Mouse (Mus musculus) gastrocnemius, adult 8-10 months (tissue): ENCODE results near the gene B4galnt3. TPM values are rescaled to one million over a fixed set of nuclear protein-coding genes. Genes with fewer than 3 reads are reported as not detected.
A peak's percentile ranks its signal among the peaks of the same experiment; 100 is the strongest.

Experiments
- DNase-seq, 2 experiments: peaks; one replicate each; pipeline ENCODE4 v3.0.0; 2022; ENCODE audit warnings: low spot score in 2 of 2
- total RNA-seq, 4 experiments: library from RNA; stranded (reverse); gene quantifications; 2 replicates each; pipeline ENCODE4 v1.2.4; 2022

B4galnt3 gene
- total RNA-seq, 4 experiments from 2014 or later = 0.89 to 1.3 (median 0.95) TPM

GRCm38 (mm10) chr6:120227068-120227467, 67.3 kb downstream of the B4galnt3 start:
- DNase-seq = no peak

- DNase-seq = no peak
These were observed 69.0 kb downstream of the B4galnt3 start for GRCm38 (mm10) chr6:120225355-120225754.

GRCm38 (mm10) chr6:120222669-120223068, 71.7 kb downstream of the B4galnt3 start:
- peak; percentile 36 to 48 for DNase-seq

GRCm38 (mm10) chr6:120219281-120219680, 75.1 kb downstream of the B4galnt3 start:
- DNase-seq = no peak

- DNase-seq = no peak
These were observed 77.7 kb downstream of the B4galnt3 start for GRCm38 (mm10) chr6:120216702-120217101.

GRCm38 (mm10) chr6:120211536-120211935, 82.8 kb downstream of the B4galnt3 start:
- no peak for DNase-seq

GRCm38 (mm10) chr6:120206586-120206985, 87.8 kb downstream of the B4galnt3 start:
- no peak for DNase-seq

- no peak for DNase-seq
These were observed 92.0 kb downstream of the B4galnt3 start for GRCm38 (mm10) chr6:120202406-120202805.

GRCm38 (mm10) chr6:120201956-120202355, 92.4 kb downstream of the B4galnt3 start:
- DNase-seq = no peak

- no peak for DNase-seq
These were observed 94.5 kb downstream of the B4galnt3 start for GRCm38 (mm10) chr6:120199638-120200394.

GRCm38 (mm10) chr6:120197964-120198363, 96.4 kb downstream of the B4galnt3 start:
- peak; percentile 50 to 67 for DNase-seq

- no peak for DNase-seq
These were observed 97.5 kb downstream of the B4galnt3 start for GRCm38 (mm10) chr6:120196837-120197236.

GRCm38 (mm10) chr6:120194963-120195362, 99.4 kb downstream of the B4galnt3 start:
- peak in 1 of 2 experiments; percentile 34 for DNase-seq

GRCm38 (mm10) chr6:120194305-120194704, 100.1 kb downstream of the B4galnt3 start:
- no peak for DNase-seq

- DNase-seq = no peak
These were observed 100.6 kb downstream of the B4galnt3 start for GRCm38 (mm10) chr6:120193793-120194192.

GRCm38 (mm10) chr6:120193174-120193573, 101.2 kb downstream of the B4galnt3 start:
- peak; percentile 80 to 82 for DNase-seq

GRCm38 (mm10) chr6:120192211-120192870, 102.0 kb downstream of the B4galnt3 start:
- peak; percentile 73 to 81 for DNase-seq

- no peak for DNase-seq
These were observed 102.8 kb downstream of the B4galnt3 start for GRCm38 (mm10) chr6:120191396-120192170.

- DNase-seq = peak in 1 of 2 experiments; percentile 35
These were observed 103.4 kb downstream of the B4galnt3 start for GRCm38 (mm10) chr6:120190912-120191311.

GRCm38 (mm10) chr6:120190365-120190764, 104.0 kb downstream of the B4galnt3 start:
- no peak for DNase-seq

- no peak for DNase-seq
These were observed 105.1 kb downstream of the B4galnt3 start for GRCm38 (mm10) chr6:120189287-120189686.
